Mouse (Mus musculus) stomach, embryonic 15.5 days (tissue): ENCODE results near the gene Dpf1. TPM values are rescaled to one million over a fixed set of nuclear protein-coding genes. Genes with fewer than 3 reads are reported as not detected.

Experiments
- ATAC-seq: fragments of 200-750 bp; cut with Nextera tagmentation; 2 replicates; pipeline ENCODE4 v1.8.0; 2017; ENCODE audit warnings: low read depth, moderate number of reproducible peaks, moderate TSS enrichment; ENCODE audit not compliant: insufficient read depth, low FRiP score
- H3K27ac ChIP-seq: fragments of 300-500 bp; sonication (generic); 2 replicates; pipeline ENCODE4 v1.5.1; 2015; ENCODE audit warnings: mild to moderate bottlenecking, inconsistent platforms
- H3K27me3 ChIP-seq: fragments of 300-500 bp; sonication (generic); replicated peaks from 2 replicates; pipeline ENCODE4 v1.6.1; 2015; ENCODE audit warnings: inconsistent platforms
- H3K36me3 ChIP-seq: fragments of 300-500 bp; sonication (generic); 2 replicates; pipeline ENCODE4 v1.6.1; 2015; ENCODE audit warnings: inconsistent platforms
- H3K4me1 ChIP-seq: fragments of 300-500 bp; sonication (generic); 2 replicates; pipeline ENCODE4 v1.6.1; 2015; ENCODE audit warnings: inconsistent platforms
- H3K4me2 ChIP-seq: fragments of 300-500 bp; sonication (generic); 2 replicates; pipeline ENCODE4 v1.6.1; 2015; ENCODE audit warnings: mild to moderate bottlenecking, inconsistent platforms
- H3K4me3 ChIP-seq: fragments of 300-500 bp; sonication (generic); replicated peaks from 2 replicates; pipeline ENCODE4 v1.5.1; 2015; ENCODE audit warnings: inconsistent platforms
- H3K9ac ChIP-seq: fragments of 300-500 bp; sonication (generic); 2 replicates; pipeline ENCODE4 v1.6.1; 2015; ENCODE audit warnings: inconsistent platforms
- H3K9me3 ChIP-seq: fragments of 300-500 bp; sonication (generic); 2 replicates; pipeline ENCODE4 v1.6.1; 2016; ENCODE audit warnings: inconsistent platforms
- WGBS: fragments of 180-500 bp; shearing (Covaris S2); methylation state at CpG from one replicate; pipeline ENCODE4 v1.1.7; 2015; 5-methylcytosine and 5-hydroxymethylcytosine counted together
- polyA plus RNA-seq: library from polyadenylated mRNA; unstranded; fragments of >200 nt; fragmentation: Nextera tagmentation; extraction: Ambion mirVana; gene quantifications from 2 replicates; pipeline ENCODE4 v1.2.1, GENCODE M21; 2015

Gene Dpf1
- polyA plus RNA-seq: 7.6 and 8.2 TPM in 2 replicates

GRCm38 (mm10) chr7:29303738-29304462 is at the start of gene Dpf1:
Gene Dpf1, plus strand, starts transcription at chr7:29303951.
- peak within 1 kb of the TSS; percentile 22; the same call in 1 of the 2 replicates for H3K9ac ChIP-seq
- no peaks in the 10 kb centered on the region for H3K9me3 ChIP-seq
- peaks cover 29% of the 10 kb centered on the region for H3K4me1 ChIP-seq
- no peaks in the 10 kb centered on the region for H3K36me3 ChIP-seq
- H3K4me3 ChIP-seq: peak within 1 kb of the TSS; percentile 52
- peak; percentile 82 for ATAC-seq
- H3K4me2 ChIP-seq: peak within 1 kb of the TSS; percentile 96
- H3K27me3 ChIP-seq: peaks cover 24% of the 10 kb centered on the region
- WGBS: under 1% methylated on average over 64 of the region's 67 CpGs
- H3K27ac ChIP-seq: no peak within 1 kb of the TSS

- 0 out of 2 replicates have a peak, but pooled peaks cover 4% of the 10 kb centered on the region for H3K36me3 ChIP-seq
- no peak overlapping the region for H3K4me3 ChIP-seq
- H3K4me1 ChIP-seq: peaks cover 7% of the 10 kb centered on the region
- no peak for ATAC-seq
- no peak overlapping the region for H3K4me2 ChIP-seq
- H3K27ac ChIP-seq: no peak overlapping the region
- H3K27me3 ChIP-seq: no peaks in the 10 kb centered on the region; the same call in 1 of the 2 replicates
- no peaks in the 10 kb centered on the region for H3K9me3 ChIP-seq
- no peak overlapping the region for H3K9ac ChIP-seq
- WGBS: 82% methylated on average over 4 of the region's 4 CpGs
Observed at GRCm38 (mm10) chr7:29255875-29256274, 47.9 kb upstream of the Dpf1 start.

- ATAC-seq: no peak
- WGBS: 81% methylated on average over 1 of the region's 1 CpGs
- Histone ChIP-seq H3K36me3 (0 out of 2 replicates have a peak, but pooled peaks cover 4% of the 10 kb centered on the region), H3K4me1 (peaks cover 12% of the 10 kb centered on the region), H3K4me3 (no peak overlapping the region), H3K27ac (no peak overlapping the region), H3K9me3 (no peaks in the 10 kb centered on the region), H3K4me2 (no peak overlapping the region), H3K9ac (no peak overlapping the region), H3K27me3 (no peaks in the 10 kb centered on the region; the same call in 1 of the 2 replicates)
Observed at GRCm38 (mm10) chr7:29257368-29257767, 46.4 kb upstream of the Dpf1 start.

GRCm38 (mm10) chr7:29259781-29260730 is 43.7 kb upstream of the Dpf1 start:
- no peaks in the 10 kb centered on the region for H3K9me3 ChIP-seq
- no peak overlapping the region for H3K9ac ChIP-seq
- no peak overlapping the region for H3K4me2 ChIP-seq
- no peak for ATAC-seq
- no peaks in the 10 kb centered on the region; the same call in 1 of the 2 replicates for H3K27me3 ChIP-seq
- WGBS: 82% methylated on average over 10 of the region's 10 CpGs
- no peak overlapping the region for H3K27ac ChIP-seq
- H3K4me1 ChIP-seq: peaks cover 14% of the 10 kb centered on the region
- H3K36me3 ChIP-seq: 0 out of 2 replicates have a peak, but pooled peaks cover 4% of the 10 kb centered on the region
- no peak overlapping the region for H3K4me3 ChIP-seq

- peaks cover 23% of the 10 kb centered on the region; the same call in 1 of the 2 replicates for H3K4me1 ChIP-seq
- no peak for ATAC-seq
- H3K9ac ChIP-seq: no peak overlapping the region
- 0 out of 2 replicates have a peak, but pooled peaks cover 4% of the 10 kb centered on the region for H3K36me3 ChIP-seq
- H3K4me3 ChIP-seq: no peak overlapping the region
- no peaks in the 10 kb centered on the region for H3K9me3 ChIP-seq
- 78% methylated on average over 6 of the region's 6 CpGs for WGBS
- no peaks in the 10 kb centered on the region for H3K27me3 ChIP-seq
- H3K27ac ChIP-seq: no peak overlapping the region
- H3K4me2 ChIP-seq: no peak overlapping the region
Observed at GRCm38 (mm10) chr7:29262151-29262550, 41.6 kb upstream of the Dpf1 start.

- Histone ChIP-seq H3K9ac (no peak overlapping the region), H3K27ac (no peak overlapping the region), H3K4me2 (no peak overlapping the region), H3K27me3 (no peaks in the 10 kb centered on the region), H3K4me1 (peaks cover 23% of the 10 kb centered on the region; the same call in 1 of the 2 replicates), H3K4me3 (no peak overlapping the region), H3K36me3 (0 out of 2 replicates have a peak, but pooled peaks cover 4% of the 10 kb centered on the region), H3K9me3 (no peaks in the 10 kb centered on the region)
- WGBS: 84% methylated on average over 3 of the region's 3 CpGs
- ATAC-seq: no peak
Observed at GRCm38 (mm10) chr7:29263831-29264230, 39.9 kb upstream of the Dpf1 start.

- no peaks in the 10 kb centered on the region for H3K27me3 ChIP-seq
- H3K4me3 ChIP-seq: no peak overlapping the region
- no peak overlapping the region for H3K27ac ChIP-seq
- ATAC-seq: no peak
- no peaks in the 10 kb centered on the region for H3K36me3 ChIP-seq
- no peak overlapping the region for H3K4me2 ChIP-seq
- WGBS: 79% methylated on average over 7 of the region's 7 CpGs
- peaks cover 21% of the 10 kb centered on the region; the same call in 1 of the 2 replicates for H3K4me1 ChIP-seq
- no peaks in the 10 kb centered on the region for H3K9me3 ChIP-seq
- no peak overlapping the region for H3K9ac ChIP-seq
Observed at GRCm38 (mm10) chr7:29265636-29266035, 38.1 kb upstream of the Dpf1 start.

GRCm38 (mm10) chr7:29266931-29267330 is 36.8 kb upstream of the Dpf1 start:
- Histone ChIP-seq H3K4me1 (peaks cover 27% of the 10 kb centered on the region), H3K9me3 (no peaks in the 10 kb centered on the region), H3K4me3 (no peak overlapping the region), H3K27me3 (no peaks in the 10 kb centered on the region), H3K36me3 (no peaks in the 10 kb centered on the region), H3K27ac (no peak overlapping the region), H3K4me2 (no peak overlapping the region), H3K9ac (no peak overlapping the region)
- ATAC-seq: no peak
- WGBS: 56% methylated on average over 4 of the region's 4 CpGs

GRCm38 (mm10) chr7:29270445-29270844 is 33.3 kb upstream of the Dpf1 start:
- Histone ChIP-seq H3K27ac (peak overlapping the region; percentile 49; the same call in 1 of the 2 replicates), H3K4me1 (peaks cover 26% of the 10 kb centered on the region), H3K4me3 (no peak overlapping the region), H3K9me3 (no peaks in the 10 kb centered on the region), H3K27me3 (no peaks in the 10 kb centered on the region), H3K4me2 (no peak overlapping the region), H3K9ac (no peak overlapping the region), H3K36me3 (no peaks in the 10 kb centered on the region)
- no peak for ATAC-seq
- 76% methylated on average over 4 of the region's 4 CpGs for WGBS

GRCm38 (mm10) chr7:29271687-29272465 is 31.9 kb upstream of the Dpf1 start:
- H3K27ac ChIP-seq: 0 out of 2 replicates have a peak overlapping the region, but pooled peaks have one; percentile 49
- 48% methylated on average over 8 of the region's 8 CpGs for WGBS
- ATAC-seq: no peak

GRCm38 (mm10) chr7:29276715-29277114 is 27.0 kb upstream of the Dpf1 start:
- H3K9ac ChIP-seq: no peak overlapping the region
- no peak overlapping the region for H3K4me3 ChIP-seq
- H3K4me2 ChIP-seq: no peak overlapping the region
- H3K27me3 ChIP-seq: 0 out of 2 replicates have a peak, but pooled peaks cover 6% of the 10 kb centered on the region
- H3K4me1 ChIP-seq: peaks cover 15% of the 10 kb centered on the region
- ATAC-seq: no peak
- 69% methylated on average over 5 of the region's 5 CpGs for WGBS
- no peaks in the 10 kb centered on the region for H3K9me3 ChIP-seq
- no peaks in the 10 kb centered on the region for H3K36me3 ChIP-seq
- no peak overlapping the region for H3K27ac ChIP-seq

More at GRCm38 (mm10) chr7:29271687-29272465, 31.9 kb upstream of the Dpf1 start:
- no peaks in the 10 kb centered on the region for H3K9me3 ChIP-seq
- peaks cover 20% of the 10 kb centered on the region for H3K4me1 ChIP-seq
- no peak overlapping the region for H3K4me2 ChIP-seq
- H3K4me3 ChIP-seq: no peak overlapping the region
- H3K9ac ChIP-seq: no peak overlapping the region
- no peaks in the 10 kb centered on the region for H3K36me3 ChIP-seq
- H3K27me3 ChIP-seq: no peaks in the 10 kb centered on the region
